Mouse (Mus musculus): ENCODE results near the gene Mrpl34. TPM values are rescaled to one million over a fixed set of nuclear protein-coding genes. Genes with fewer than 3 reads are reported as not detected.

Gene Mrpl34
- total RNA-seq, 2 experiments from 2014 or later, result 111 to 124 TPM

GRCm38 (mm10) chr8:71467201-71467600, 2.4 kb downstream of the Mrpl34 start:
- intact Hi-C loops (cut with DNase I), result no loop called here
- no peak for DNase-seq

GRCm38 (mm10) chr8:71468001-71468400, 3.2 kb downstream of the Mrpl34 start:
- intact Hi-C loops (cut with DNase I), result no loop called here
- DNase-seq, result no peak

- peak; percentile 96 for DNase-seq
- intact Hi-C loops (cut with DNase I), result no loop called here
These were observed 4.2 kb downstream of the Mrpl34 start, which contains the start of gene Dda1 for GRCm38 (mm10) chr8:71468916-71469315. Dda1 (plus strand) TSS chr8:71469199.

- DNase-seq, result peak; percentile 47 to 56
- intact Hi-C loops (cut with DNase I), result no loop called here
These were observed 4.7 kb downstream of the Mrpl34 start for GRCm38 (mm10) chr8:71469411-71469810.

GRCm38 (mm10) chr8:71470146-71470912, 5.6 kb downstream of the Mrpl34 start:
- intact Hi-C loops (cut with DNase I), result loop anchor here (5.0 kb wide), 1 partner anchor 98 kb away; the partner anchor contains the start of gene Ocel1
- DNase-seq, result no peak

GRCm38 (mm10) chr8:71470913-71471255, 6.1 kb downstream of the Mrpl34 start:
- intact Hi-C loops (cut with DNase I), result loop anchor here (5.0 kb wide), 1 partner anchor 99 kb away; the partner anchor contains the start of gene Ocel1
- no peak for DNase-seq

- intact Hi-C loops (cut with DNase I), result loop anchor here (5.0 kb wide), 1 partner anchor 100 kb away; the partner anchor contains the start of gene Ocel1
- DNase-seq, result no peak
These were observed 7.1 kb downstream of the Mrpl34 start for GRCm38 (mm10) chr8:71471861-71472260.

- no peak for DNase-seq
- intact Hi-C loops (cut with DNase I), result loop anchor here (5.0 kb wide), 1 partner anchor 100 kb away; the partner anchor contains the start of gene Ocel1
These were observed 8.0 kb downstream of the Mrpl34 start for GRCm38 (mm10) chr8:71472601-71473386.

GRCm38 (mm10) chr8:71474344-71474743, 9.6 kb downstream of the Mrpl34 start:
- no peak for DNase-seq
- intact Hi-C loops (cut with DNase I), result loop anchor here (5.0 kb wide), 1 partner anchor 102 kb away; the partner anchor contains the start of gene Ocel1

GRCm38 (mm10) chr8:71474785-71475701, 10.3 kb downstream of the Mrpl34 start:
- intact Hi-C loops (cut with DNase I), result loop anchor here (5.0 kb wide), 1 partner anchor 103 kb away; the partner anchor contains the start of gene Ocel1
- DNase-seq, result no peak

- no peak for DNase-seq
- intact Hi-C loops (cut with DNase I), result no loop called here
These were observed 10.9 kb downstream of the Mrpl34 start for GRCm38 (mm10) chr8:71475702-71476075.

- intact Hi-C loops (cut with DNase I), result no loop called here
- peak; percentile 87 to 89 for DNase-seq
These were observed 11.6 kb downstream of the Mrpl34 start for GRCm38 (mm10) chr8:71476099-71476940.

- DNase-seq, result peak in 1 of 2 experiments; percentile 28
- intact Hi-C loops (cut with DNase I), result no loop called here
These were observed 12.6 kb downstream of the Mrpl34 start for GRCm38 (mm10) chr8:71477196-71477845.

- DNase-seq, result no peak
- intact Hi-C loops (cut with DNase I), result no loop called here
These were observed 14.2 kb downstream of the Mrpl34 start for GRCm38 (mm10) chr8:71478943-71479342.

- intact Hi-C loops (cut with DNase I), result loop anchor here (10.0 kb wide), 1 partner anchor 589 kb away; the partner anchor contains the start of genes Rpl18a and Slc5a5
- peak; percentile 48 to 53 for DNase-seq
These were observed 19.2 kb downstream of the Mrpl34 start for GRCm38 (mm10) chr8:71483932-71484331.

GRCm38 (mm10) chr8:71484736-71485135, 20.0 kb downstream of the Mrpl34 start:
- intact Hi-C loops (cut with DNase I), result loop anchor here (10.0 kb wide), 1 partner anchor 590 kb away; the partner anchor contains the start of genes Rpl18a and Slc5a5
- no peak for DNase-seq

GRCm38 (mm10) chr8:71485142-71486135, 20.7 kb downstream of the Mrpl34 start, which contains the start of gene Ano8:
Ano8 (minus strand) TSS chr8:71485963.
- intact Hi-C loops (cut with DNase I), result loop anchor here (10.0 kb wide), 1 partner anchor 591 kb away; the partner anchor contains the start of genes Rpl18a and Slc5a5
- DNase-seq, result peak; percentile 83 to 84
